Comparison of ENCODE assay signal across 20 mouse cellular contexts in genomic region chr9:72902057-72902456, GRCm38 (mm10). TPM values are rescaled to one million over a fixed set of nuclear protein-coding genes. Genes with fewer than 3 reads are reported as not detected.
"Had no signal": no experiment of that assay in that cellular context is flagged by ENCODE, and none has a peak within 500 bp of the region (broad histone marks: within the 10 kb centered on the region; RNA-seq: fewer than 3 reads in every experiment).

No protein-coding gene starts in this region.

- H3K4me1 ChIP-seq: midbrain, embryonic 10.5 days had no signal

- H3K9me3 ChIP-seq: limb, embryonic 15.5 days; midbrain, embryonic 10.5 days; neural tube, embryonic 15.5 days had no signal

- H3K4me3 ChIP-seq: limb, embryonic 15.5 days; midbrain, embryonic 10.5 days; myocyte; neural tube, embryonic 15.5 days had no signal

- DNase-seq: kidney, postnatal 36 days; layer of hippocampus, adult 9-11 months; layer of hippocampus, postnatal 36 days; lung, postnatal 4 days; midbrain, embryonic 14.5 days; right cerebral cortex, adult 18-20 months; right cerebral cortex, postnatal 25 days; thymus, postnatal 14 days had no signal

- H3K27me3 ChIP-seq: limb, embryonic 15.5 days; neural tube, embryonic 15.5 days had no signal

- H3K27ac ChIP-seq: kidney, postnatal 0 days; limb, embryonic 15.5 days; liver, embryonic 14.5 days; midbrain, embryonic 10.5 days; neural tube, embryonic 15.5 days; stomach, postnatal 0 days had no signal

- H3K36me3 ChIP-seq: limb, embryonic 15.5 days; neural tube, embryonic 15.5 days had no signal

- H3K4me2 ChIP-seq: limb, embryonic 15.5 days; neural tube, embryonic 15.5 days had no signal

- H3K9ac ChIP-seq: limb, embryonic 15.5 days; liver, embryonic 14.5 days; neural tube, embryonic 15.5 days had no signal

RNA-seq across cellular contexts. Expression of gene Pygo1, which starts 23.4 kb away (rescaled TPM):
- total RNA-seq: megakaryocyte, adult 5-6 weeks had no signal

RNA-seq across cellular contexts. Expression of gene Dyx1c1, which starts 56.5 kb away (rescaled TPM):
- polyA plus RNA-seq: myocyte had no signal

RNA-seq across cellular contexts. Expression of gene Gm44503, which starts 56.6 kb away (rescaled TPM):
- total RNA-seq: left cerebral cortex, adult 8-10 months; megakaryocyte, adult 5-6 weeks had no signal
- polyA plus RNA-seq: kidney, postnatal 0 days; limb, embryonic 11.5 days; limb, embryonic 15.5 days; liver, embryonic 14.5 days; lung, embryonic 16.5 days; midbrain, embryonic 10.5 days; midbrain, embryonic 14.5 days; neural tube, embryonic 11.5 days; neural tube, embryonic 15.5 days; stomach, postnatal 0 days had no signal
